Comparison of ENCODE assay signal across 18 mouse cellular contexts in the genomic region with DNA sequence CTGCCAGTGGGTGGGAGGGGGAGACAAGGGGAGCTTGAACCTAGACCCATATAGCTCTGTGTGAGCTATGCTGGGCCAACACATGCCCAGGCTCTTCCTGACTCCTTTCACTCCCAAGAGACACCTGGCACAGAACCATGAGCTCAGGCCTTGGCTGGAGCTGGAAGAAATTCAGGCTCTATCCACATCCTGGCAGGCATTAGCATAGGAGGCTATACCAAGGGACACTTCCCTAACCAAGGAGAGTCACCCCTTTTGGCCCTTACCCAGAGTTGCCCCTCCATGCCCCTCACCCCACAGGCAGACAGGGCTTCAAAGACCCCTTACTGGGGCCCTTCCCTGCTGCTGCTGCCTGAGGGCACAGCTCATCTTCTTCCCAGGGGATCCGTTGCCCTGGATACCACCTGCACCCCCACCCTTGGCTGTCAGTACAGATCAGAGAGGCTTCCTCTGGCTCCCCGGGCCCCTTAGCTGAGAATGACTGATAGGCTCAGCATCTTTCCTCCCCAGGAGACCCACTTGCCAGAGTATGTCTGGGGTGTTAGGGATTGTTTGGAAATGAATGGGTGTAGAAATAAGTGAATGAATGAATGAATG. TPM values are rescaled to one million over a fixed set of nuclear protein-coding genes. Genes with fewer than 3 reads are reported as not detected.
A peak's percentile ranks its signal among the peaks of the same experiment; 100 is the strongest.
DNase-seq lines count a peak whose midpoint lies in the region; TF ChIP-seq lines count a peak whose summit lies in the region.
"Had no signal": no experiment of that assay in that cellular context is flagged by ENCODE, and none has a peak within 500 bp of the region (broad histone marks: within the 10 kb centered on the region; RNA-seq: fewer than 3 reads in every experiment).

No protein-coding gene starts in this region.

- DNase-seq in adrenal gland, postnatal 14 days: peak; percentile 38
- no peak for DNase-seq in adrenal gland, postnatal 36 days
- DNase-seq in layer of hippocampus, adult 2 months (ENCODE audit: low spot score in 2 of 2): no peak
- DNase-seq in layer of hippocampus, adult 8-10 months (ENCODE audit: low spot score in 2 of 2): no peak
- no peak for DNase-seq in midbrain, embryonic 10.5 days (ENCODE audit: low spot score)
- DNase-seq in retina, postnatal 1 day: peak; percentile 60
- no peak for DNase-seq in kidney, postnatal 36 days
- no peak for DNase-seq in left cerebral cortex, adult 9 months (ENCODE audit: low spot score in 2 of 2)
- DNase-seq: gastrocnemius, postnatal 36 days; lung, postnatal 14 days had no signal

- no peak overlapping the region for H3K4me3 ChIP-seq in layer of hippocampus, adult 2 months
- H3K4me3 ChIP-seq in midbrain, embryonic 10.5 days: no peak overlapping the region
- H3K4me3 ChIP-seq: heart, embryonic 13.5 days; kidney, embryonic 15.5 days; limb, embryonic 12.5 days; liver, embryonic 15.5 days had no signal

- TF ChIP-seq CTCF in layer of hippocampus, adult 2 months (conservative IDR thresholded peaks at IDR 0.05): no peak

- no peaks in the 10 kb centered on the region for H3K36me3 ChIP-seq in midbrain, embryonic 10.5 days
- H3K36me3 ChIP-seq: heart, embryonic 13.5 days; kidney, embryonic 15.5 days; limb, embryonic 12.5 days; liver, embryonic 15.5 days had no signal

- H3K27me3 ChIP-seq in midbrain, embryonic 10.5 days (ENCODE audit: low read depth, poor library complexity, severe bottlenecking): no peaks in the 10 kb centered on the region
- H3K27me3 ChIP-seq: kidney, embryonic 15.5 days; liver, embryonic 15.5 days had no signal

- 29% methylated on average over 2 of the region's 2 CpGs for WGBS in midbrain, embryonic 10.5 days

- peaks cover 46% of the 10 kb centered on the region for H3K4me1 ChIP-seq in midbrain, embryonic 10.5 days
- H3K4me1 ChIP-seq: liver, embryonic 15.5 days had no signal

- H3K27ac ChIP-seq in layer of hippocampus, adult 2 months: peak overlapping the region; percentile 59; the same call in 1 of the 2 replicates
- H3K27ac ChIP-seq in midbrain, embryonic 10.5 days (replicated peaks): peak overlapping the region; percentile 49
- H3K27ac ChIP-seq: heart, embryonic 13.5 days; kidney, embryonic 15.5 days; limb, embryonic 12.5 days; liver, embryonic 15.5 days had no signal

- no peaks in the 10 kb centered on the region for H3K9me3 ChIP-seq in midbrain, embryonic 10.5 days (replicated peaks)
- H3K9me3 ChIP-seq: heart, embryonic 13.5 days; kidney, embryonic 15.5 days; limb, embryonic 12.5 days; liver, embryonic 15.5 days had no signal

RNA-seq across cellular contexts. Expression of a gene that starts 37.3 kb away (rescaled TPM):
- total RNA-seq in adrenal gland, postnatal 14 days (2021): 0.33 and 0.86 TPM in 2 replicates
- under 1 TPM in 1 of 2 experiments, not detected in 1; 0.20 TPM for total RNA-seq in adrenal gland, postnatal 36 days (2021)
- 100 to 1,000 TPM; 106 to 111 TPM for total RNA-seq in layer of hippocampus, adult 2 months (2021)
- 10 to 100 TPM; 96.1 to 98.8 (median 97.6) TPM for total RNA-seq in layer of hippocampus, adult 8-10 months (2022)
- 1.8 and 2.2 TPM in 2 replicates for polyA plus RNA-seq in midbrain, embryonic 10.5 days (2016; fragmentation: Nextera tagmentation; extraction: Ambion mirVana)
- polyA plus RNA-seq: inflammation-experienced regulatory T-cells, adult 6 months had no signal

RNA-seq across cellular contexts. Expression of a gene that starts 52.9 kb away (rescaled TPM):
- total RNA-seq in adrenal gland, postnatal 14 days (2021): not detected in 2 replicates
- total RNA-seq in adrenal gland, postnatal 36 days (2021): not detected
- not detected for total RNA-seq in layer of hippocampus, adult 2 months (2021)
- not detected for total RNA-seq in layer of hippocampus, adult 8-10 months (2022)
- not detected in 2 replicates for polyA plus RNA-seq in midbrain, embryonic 10.5 days (2016; fragmentation: Nextera tagmentation; extraction: Ambion mirVana)
- total RNA-seq: gastrocnemius, postnatal 36 days; layer of hippocampus, postnatal 10 days had no signal
- polyA plus RNA-seq: frontal cortex, adult 2 months; heart, embryonic 13.5 days; inflammation-experienced regulatory T-cells, adult 6 months; kidney, embryonic 15.5 days; limb, embryonic 12.5 days; liver, embryonic 15.5 days; Patski had no signal

Comparison
In these comparisons a context has a peak if more than half of its experiments do, and no peak if none do; other contexts are left out.
1. DNase-seq: peak in adrenal gland, postnatal 14 days (single experiment) and retina, postnatal 1 day (single experiment); none in adrenal gland, postnatal 36 days (0 of 2), layer of hippocampus, adult 2 months (0 of 2), layer of hippocampus, adult 8-10 months (0 of 2), midbrain, embryonic 10.5 days (single experiment), kidney, postnatal 36 days (0 of 2) and left cerebral cortex, adult 9 months (0 of 2).
2. RNA of a gene that starts 37.3 kb away (total RNA-seq): 106 to 111 TPM in layer of hippocampus, adult 2 months and 96.1 to 98.8 TPM in layer of hippocampus, adult 8-10 months; 0.33 to 0.86 TPM in adrenal gland, postnatal 14 days and 0.20 TPM in adrenal gland, postnatal 36 days; every median in the first group is over 10 times any median in the second.